Mouse (Mus musculus): ENCODE data around the gene Foxl1. TPM values are rescaled to one million over a fixed set of nuclear protein-coding genes. Genes with fewer than 3 reads are reported as not detected.

Foxl1 gene
- polyA plus RNA-seq, 2 experiments = 0.18 to 0.40 TPM

DNA sequence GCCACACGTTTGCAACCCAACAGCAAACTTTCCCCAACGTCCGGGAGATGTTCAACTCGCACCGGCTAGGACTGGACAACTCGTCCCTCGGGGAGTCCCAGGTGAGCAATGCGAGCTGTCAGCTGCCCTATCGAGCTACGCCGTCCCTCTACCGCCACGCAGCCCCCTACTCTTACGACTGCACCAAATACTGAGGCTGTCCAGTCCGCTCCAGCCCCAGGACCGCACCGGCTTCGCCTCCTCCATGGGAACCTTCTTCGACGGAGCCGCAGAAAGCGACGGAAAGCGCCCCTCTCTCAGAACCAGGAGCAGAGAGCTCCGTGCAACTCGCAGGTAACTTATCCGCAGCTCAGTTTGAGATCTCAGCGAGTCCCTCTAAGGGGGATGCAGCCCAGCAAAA lies 9.8 kb upstream of the Foxl1 start:
- H3K36me3 ChIP-seq (ENCODE audit: control insufficient read depth, insufficient read depth, low read length) = peaks cover 9% of the 10 kb centered on the region; the same call in 1 of the 2 replicates
- H3K9me3 ChIP-seq (ENCODE audit: control insufficient read depth, low read length) = no peaks in the 10 kb centered on the region
- no peaks in the 10 kb centered on the region; the same call in 1 of the 2 replicates for H3K4me1 ChIP-seq (ENCODE audit: control insufficient read depth, insufficient read depth, low read length)
- ATAC-seq (ENCODE audit: low FRiP score, low read depth) (no peak), DNase-seq (ENCODE audit: low spot score) (no peak)
- H3K27ac ChIP-seq (replicated peaks; ENCODE audit: low read depth, low read length) = no peak overlapping the region
- peaks cover 79% of the 10 kb centered on the region for H3K27me3 ChIP-seq (ENCODE audit: control insufficient read depth, insufficient read depth, low read length)
- peak overlapping the region; percentile 62 for H3K4me3 ChIP-seq (replicated peaks; ENCODE audit: low read length)
- H3K4me2 ChIP-seq (replicated peaks; ENCODE audit: low read depth, low read length, severe bottlenecking) = peak overlapping the region; percentile 84
- under 1% methylated on average over 28 of the region's 28 CpGs for WGBS
- H3K9ac ChIP-seq (ENCODE audit: low read depth, low read length, severe bottlenecking) = peak overlapping the region; percentile 71
- no peak for TF ChIP-seq POLR2A (IDR thresholded peaks at IDR 0.05; ENCODE audit: borderline replicate concordance, extremely low read depth, insufficient read depth, insufficient read length)

DNA sequence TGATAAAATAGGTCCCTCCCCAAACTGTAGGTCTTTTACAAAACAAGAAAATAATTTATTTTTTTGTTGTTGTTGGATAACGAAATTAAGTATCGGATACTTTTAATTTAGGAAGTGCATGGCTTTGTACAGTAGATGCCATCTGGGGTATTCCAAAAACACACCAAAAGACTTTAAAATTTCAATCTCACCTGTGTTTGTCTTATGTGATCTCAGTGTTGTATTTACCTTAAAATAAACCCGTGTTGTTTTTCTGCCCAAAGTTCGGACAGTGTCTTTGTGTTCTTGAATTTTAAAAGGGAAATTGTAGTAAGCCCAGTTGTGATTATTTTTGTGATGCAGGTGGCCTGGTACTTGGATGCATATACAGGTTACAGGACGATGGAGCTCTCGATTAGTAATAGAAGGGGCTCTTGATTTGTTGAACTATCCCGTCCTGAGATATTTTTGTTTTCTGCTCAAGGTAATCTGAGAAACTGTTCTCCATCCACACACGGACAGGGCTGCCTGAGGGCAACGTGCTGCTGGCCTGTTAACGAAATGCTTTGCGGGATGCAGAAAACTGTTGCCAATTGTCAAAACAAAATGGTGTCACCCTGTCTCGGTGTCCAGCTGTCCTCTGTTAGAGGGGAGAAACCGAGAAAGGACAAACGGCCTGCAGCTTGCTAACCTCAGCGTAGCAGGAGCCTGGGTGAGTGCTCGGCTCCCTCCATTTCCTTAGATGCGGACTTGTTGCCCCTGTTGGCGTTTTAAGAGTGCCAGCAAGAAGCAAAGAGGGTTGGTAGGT lies 8.9 kb upstream of the Foxl1 start:
- no peak for TF ChIP-seq POLR2A (IDR thresholded peaks at IDR 0.05; ENCODE audit: borderline replicate concordance, extremely low read depth, insufficient read depth, insufficient read length)
- H3K4me2 ChIP-seq (replicated peaks; ENCODE audit: low read depth, low read length, severe bottlenecking) = peak overlapping the region; percentile 84
- H3K9ac ChIP-seq (ENCODE audit: low read depth, low read length, severe bottlenecking) = peak overlapping the region; percentile 71
- no peak overlapping the region for H3K27ac ChIP-seq (replicated peaks; ENCODE audit: low read depth, low read length)
- peaks cover 83% of the 10 kb centered on the region for H3K27me3 ChIP-seq (ENCODE audit: control insufficient read depth, insufficient read depth, low read length)
- H3K9me3 ChIP-seq (ENCODE audit: control insufficient read depth, low read length) = no peaks in the 10 kb centered on the region
- no peaks in the 10 kb centered on the region for H3K4me1 ChIP-seq (ENCODE audit: control insufficient read depth, insufficient read depth, low read length)
- WGBS = 4% methylated on average over 18 of the region's 18 CpGs
- H3K4me3 ChIP-seq (replicated peaks; ENCODE audit: low read length) = peak overlapping the region; percentile 62
- no peak for ATAC-seq (ENCODE audit: low FRiP score, low read depth)
- DNase-seq (ENCODE audit: low spot score) = no peak
- peaks cover 9% of the 10 kb centered on the region; the same call in 1 of the 2 replicates for H3K36me3 ChIP-seq (ENCODE audit: control insufficient read depth, insufficient read depth, low read length)

DNA sequence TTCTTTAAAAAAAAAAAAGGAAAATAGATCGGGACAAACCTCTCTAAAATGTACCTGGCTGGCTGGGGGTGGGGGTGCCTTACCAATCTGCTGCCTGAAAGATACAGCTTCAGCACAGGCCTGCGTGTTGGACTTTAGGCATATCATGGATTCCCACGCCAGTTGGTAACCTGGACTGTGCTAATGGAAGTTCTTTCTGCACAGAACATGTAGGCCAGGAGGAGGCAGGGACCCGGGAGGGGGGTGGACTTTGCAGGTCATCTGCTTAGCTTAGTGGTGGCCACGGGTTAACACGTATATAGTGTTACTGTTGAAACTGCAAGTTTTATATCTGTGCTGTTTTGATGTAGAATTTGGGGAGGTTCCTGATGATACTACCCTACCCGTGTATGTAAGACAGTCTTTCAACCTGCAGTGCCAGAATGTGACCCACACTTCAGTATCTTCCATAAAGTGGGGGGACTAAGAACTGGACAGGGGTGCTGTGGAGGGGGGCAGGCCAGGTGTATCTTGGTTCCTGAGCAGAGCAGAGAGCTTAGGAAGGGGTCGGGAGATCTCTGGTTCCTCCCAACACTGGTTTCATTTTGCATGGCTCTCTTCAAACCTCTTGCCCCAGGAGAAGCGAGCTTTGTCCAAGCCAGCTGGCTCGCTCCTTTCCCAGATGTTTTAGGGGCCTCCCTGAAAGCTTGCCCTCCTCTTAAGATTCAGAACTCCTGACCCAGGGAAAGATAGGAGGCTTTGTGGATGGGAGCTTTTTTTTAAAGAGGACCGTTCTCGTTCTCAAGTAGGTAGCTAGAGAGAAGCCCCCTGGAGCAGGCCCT lies 7.9 kb upstream of the Foxl1 start:
- Histone ChIP-seq H3K36me3 (ENCODE audit: control insufficient read depth, insufficient read depth, low read length) (peaks cover 9% of the 10 kb centered on the region; the same call in 1 of the 2 replicates), H3K9ac (ENCODE audit: low read depth, low read length, severe bottlenecking) (peak overlapping the region; percentile 46), H3K9me3 (ENCODE audit: control insufficient read depth, low read length) (no peaks in the 10 kb centered on the region), H3K27me3 (ENCODE audit: control insufficient read depth, insufficient read depth, low read length) (peaks cover 87% of the 10 kb centered on the region), H3K27ac (replicated peaks; ENCODE audit: low read depth, low read length) (no peak overlapping the region), H3K4me1 (ENCODE audit: control insufficient read depth, insufficient read depth, low read length) (peaks cover 2% of the 10 kb centered on the region; the same call in 1 of the 2 replicates), H3K4me3 (replicated peaks; ENCODE audit: low read length) (peak overlapping the region; percentile 62), H3K4me2 (replicated peaks; ENCODE audit: low read depth, low read length, severe bottlenecking) (peak overlapping the region; percentile 84)
- WGBS = 14% methylated on average over 12 of the region's 12 CpGs
- DNase-seq (ENCODE audit: low spot score) (no peak), ATAC-seq (ENCODE audit: low FRiP score, low read depth) (no peak)
- no peak for TF ChIP-seq POLR2A (IDR thresholded peaks at IDR 0.05; ENCODE audit: borderline replicate concordance, extremely low read depth, insufficient read depth, insufficient read length)

DNA sequence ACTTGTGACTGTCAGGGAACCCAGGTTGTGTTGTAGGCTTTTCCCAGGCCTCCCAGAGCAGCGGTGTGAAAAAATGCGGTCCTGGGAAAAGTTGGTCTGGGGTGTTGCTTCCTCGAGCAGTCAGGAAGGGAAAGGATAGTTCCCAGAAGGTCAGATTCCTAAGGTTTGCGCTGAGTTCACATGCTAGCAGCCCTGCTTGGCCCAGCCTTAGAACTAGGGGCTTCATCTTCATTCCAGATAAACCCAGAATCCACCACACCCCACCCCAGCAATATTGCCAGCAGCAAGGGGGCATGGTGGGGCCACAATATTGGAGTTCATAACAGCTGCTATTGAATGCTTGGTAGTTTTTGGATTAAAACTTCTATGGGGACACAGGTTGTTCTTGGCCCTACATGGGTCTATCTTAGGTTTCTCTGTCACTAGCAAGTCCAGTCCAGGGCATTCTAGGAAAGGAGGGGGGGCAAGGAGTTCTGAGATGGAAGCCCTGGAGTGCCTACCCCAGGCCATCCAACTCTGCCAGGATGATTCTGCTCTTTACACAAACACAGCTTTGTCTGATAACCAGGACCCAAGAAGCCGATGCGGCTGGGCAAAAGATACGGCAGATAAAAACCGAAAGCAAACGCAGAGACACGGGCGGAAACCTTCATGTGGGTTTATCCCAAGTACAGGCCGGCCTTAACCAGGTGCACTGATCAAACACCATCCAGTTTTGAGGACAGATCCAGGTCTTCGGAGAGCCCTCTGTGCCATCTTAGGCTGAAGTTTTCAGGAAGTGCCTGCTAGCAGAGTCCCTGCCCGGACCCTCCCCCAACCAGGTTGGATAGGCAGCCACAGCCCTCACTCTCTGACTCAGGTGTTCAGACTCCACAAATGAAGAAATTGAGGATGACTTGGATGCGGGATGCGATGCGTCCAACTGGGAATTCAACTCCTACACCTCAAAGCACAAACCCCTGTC lies 7.0 kb upstream of the Foxl1 start:
- 21% methylated on average over 17 of the region's 17 CpGs for WGBS
- ATAC-seq (ENCODE audit: low FRiP score, low read depth) = no peak
- Histone ChIP-seq H3K27ac (replicated peaks; ENCODE audit: low read depth, low read length) (no peak overlapping the region), H3K9ac (ENCODE audit: low read depth, low read length, severe bottlenecking) (0 out of 2 replicates have a peak overlapping the region, but pooled peaks have one; percentile 46), H3K4me2 (replicated peaks; ENCODE audit: low read depth, low read length, severe bottlenecking) (peak overlapping the region; percentile 84), H3K4me3 (replicated peaks; ENCODE audit: low read length) (peak overlapping the region; percentile 62), H3K9me3 (ENCODE audit: control insufficient read depth, low read length) (no peaks in the 10 kb centered on the region), H3K4me1 (ENCODE audit: control insufficient read depth, insufficient read depth, low read length) (peaks cover 6% of the 10 kb centered on the region; the same call in 1 of the 2 replicates), H3K36me3 (ENCODE audit: control insufficient read depth, insufficient read depth, low read length) (peaks cover 9% of the 10 kb centered on the region; the same call in 1 of the 2 replicates), H3K27me3 (ENCODE audit: control insufficient read depth, insufficient read depth, low read length) (peaks cover 86% of the 10 kb centered on the region)
- no peak for DNase-seq (ENCODE audit: low spot score)
- no peak for TF ChIP-seq POLR2A (IDR thresholded peaks at IDR 0.05; ENCODE audit: borderline replicate concordance, extremely low read depth, insufficient read depth, insufficient read length)
